Mouse (Mus musculus) C2C12 (cell line): ENCODE data around the gene Ltbp2. TPM values are rescaled to one million over a fixed set of nuclear protein-coding genes. Genes with fewer than 3 reads are reported as not detected.

Experiments
- H3K27me3 ChIP-seq: one replicate; pipeline ENCODE4 v1.6.1; 2011; ENCODE audit not compliant: control insufficient read depth, insufficient read depth, insufficient read length
- H3K36me3 ChIP-seq: one replicate; pipeline ENCODE4 v1.6.1; 2011; ENCODE audit not compliant: control insufficient read depth, insufficient read depth
- H3K4me3 ChIP-seq: one replicate; pipeline ENCODE4 v1.5.1; 2011; ENCODE audit warnings: mild to moderate bottlenecking, control low read depth; ENCODE audit not compliant: poor library complexity, insufficient read depth, severe bottlenecking
- H3K79me2 ChIP-seq: one replicate; pipeline ENCODE4 v1.6.1; 2011; ENCODE audit not compliant: control insufficient read depth, insufficient read depth
- H3K79me3 ChIP-seq: one replicate; pipeline ENCODE4 v1.6.1; 2011; ENCODE audit warnings: low read depth, control low read depth
- H3ac ChIP-seq: one replicate; pipeline ENCODE3; 2011; ENCODE audit warnings: low read depth; ENCODE audit not compliant: control insufficient read depth, insufficient read length
- CEBPB ChIP-seq: IDR thresholded peaks from one replicate; pipeline ENCODE4 v1.6.1; 2011; ENCODE audit warnings: low read depth, mild to moderate bottlenecking, control low read depth, moderate library complexity
- CTCF ChIP-seq: IDR thresholded peaks from one replicate; pipeline ENCODE4 v1.5.1; 2011; ENCODE audit not compliant: control insufficient read depth, insufficient read depth, insufficient read length
- FOSL1 ChIP-seq: IDR thresholded peaks from one replicate; pipeline ENCODE4 v1.8.0; 2011; ENCODE audit warnings: mild to moderate bottlenecking, low read length; ENCODE audit not compliant: poor library complexity, insufficient read depth, severe bottlenecking
- MAX ChIP-seq: IDR thresholded peaks from one replicate; pipeline ENCODE4 v1.6.1; 2011; ENCODE audit warnings: mild to moderate bottlenecking, control low read depth
- MYOD1 ChIP-seq: IDR thresholded peaks from one replicate; pipeline ENCODE4 v1.6.1; 2011; ENCODE audit warnings: low read depth; ENCODE audit not compliant: control insufficient read depth, insufficient read length
- MYOG ChIP-seq: IDR thresholded peaks from one replicate; pipeline ENCODE4 v1.6.1; 2011; ENCODE audit not compliant: control insufficient read depth, insufficient read length; ENCODE audit errors: extremely low read depth
- USF1 ChIP-seq: IDR thresholded peaks from one replicate; pipeline ENCODE4 v1.6.1; 2011; ENCODE audit warnings: low read depth, mild to moderate bottlenecking, control low read depth, moderate library complexity
- polyA plus RNA-seq: library from polyadenylated mRNA; unstranded; fragments of >200 nt; fragmentation: generic; extraction: Trizol; gene quantifications from one replicate; pipeline ENCODE4 v1.2.1, GENCODE M21; 2012; ENCODE audit warnings: missing spikeins

The Ltbp2 gene
- polyA plus RNA-seq, 1 experiment, result 49.5 TPM

DNA sequence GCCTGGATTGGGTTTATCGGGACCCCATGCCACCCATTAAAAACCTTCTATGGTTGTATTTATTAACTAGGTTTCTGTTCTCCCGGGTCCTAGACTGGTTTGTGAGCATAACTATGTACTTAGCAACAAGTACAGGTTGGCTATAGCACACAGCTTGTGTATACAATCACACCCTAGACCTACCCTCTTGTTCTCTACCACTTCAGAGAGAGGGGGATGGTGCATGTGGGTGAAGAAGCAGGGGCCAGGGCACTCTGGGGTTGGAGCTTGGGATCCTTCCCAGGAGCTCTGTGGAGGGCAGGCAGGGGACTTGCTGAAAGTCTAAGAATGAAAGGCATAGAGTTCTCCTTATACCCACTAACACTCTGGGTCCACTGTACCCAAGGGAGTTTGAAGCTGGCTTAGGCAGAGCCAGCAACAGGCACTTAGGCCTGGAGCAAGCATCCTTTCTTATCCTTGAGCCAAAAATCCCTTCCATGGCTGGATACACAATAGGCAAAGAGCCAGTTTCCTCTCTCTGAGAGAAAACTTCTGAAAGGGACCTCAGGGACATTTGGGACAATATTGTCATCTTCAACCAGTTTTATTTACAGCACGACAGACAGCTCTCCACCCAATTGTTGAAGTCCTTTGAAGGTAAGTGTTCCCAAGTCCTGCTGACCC is 61.5 kb downstream of the Ltbp2 start:
- Histone ChIP-seq H3K27me3 (no peaks in the 10 kb centered on the region), H3ac (no peak overlapping the region), H3K79me3 (no peaks in the 10 kb centered on the region), H3K79me2 (no peaks in the 10 kb centered on the region), H3K4me3 (no peak overlapping the region), H3K36me3 (peaks cover 7% of the 10 kb centered on the region)
- TF ChIP-seq FOSL1, result no peak
- TF ChIP-seq USF1, result no peak
- TF ChIP-seq CEBPB, result no peak
- TF ChIP-seq CTCF, result no peak
- TF ChIP-seq MAX, result no peak
- no peak for TF ChIP-seq MYOD1
- TF ChIP-seq MYOG, result no peak

- Histone ChIP-seq H3K4me3 (no peak overlapping the region), H3K27me3 (no peaks in the 10 kb centered on the region), H3K79me3 (no peaks in the 10 kb centered on the region), H3K79me2 (no peaks in the 10 kb centered on the region), H3ac (no peak overlapping the region), H3K36me3 (peaks cover 13% of the 10 kb centered on the region)
- TF ChIP-seq CTCF, result peak; percentile 63
- no peak for TF ChIP-seq MYOG
These were observed 62.6 kb downstream of the Ltbp2 start for GRCm38 (mm10) chr12:84813773-84814172.

DNA sequence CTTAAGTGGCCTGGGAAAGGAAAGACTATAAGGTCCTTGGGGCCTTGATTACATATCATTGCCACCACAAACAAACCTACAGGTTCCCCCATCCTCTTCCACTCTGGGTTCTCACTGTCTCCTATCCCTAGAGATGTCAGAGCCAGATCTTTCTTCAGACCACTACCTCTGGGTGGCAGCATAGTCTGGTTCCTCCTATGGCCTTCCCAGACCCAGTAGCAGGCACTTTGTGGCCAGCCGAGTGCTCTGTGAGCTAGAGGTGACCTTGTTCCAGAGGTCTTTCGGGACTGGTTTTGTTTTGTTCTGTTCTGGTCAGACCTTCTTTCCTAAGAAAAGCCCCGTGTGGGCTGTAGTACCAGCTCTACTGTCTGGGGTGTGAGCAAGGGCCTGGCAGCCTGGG is 64.3 kb downstream of the Ltbp2 start:
- Histone ChIP-seq H3K79me2 (no peaks in the 10 kb centered on the region), H3K27me3 (no peaks in the 10 kb centered on the region), H3K79me3 (no peaks in the 10 kb centered on the region), H3K4me3 (no peak overlapping the region), H3K36me3 (peaks cover 17% of the 10 kb centered on the region), H3ac (no peak overlapping the region)
- no peak for TF ChIP-seq MYOG
- peak; percentile 58 for TF ChIP-seq CTCF

DNA sequence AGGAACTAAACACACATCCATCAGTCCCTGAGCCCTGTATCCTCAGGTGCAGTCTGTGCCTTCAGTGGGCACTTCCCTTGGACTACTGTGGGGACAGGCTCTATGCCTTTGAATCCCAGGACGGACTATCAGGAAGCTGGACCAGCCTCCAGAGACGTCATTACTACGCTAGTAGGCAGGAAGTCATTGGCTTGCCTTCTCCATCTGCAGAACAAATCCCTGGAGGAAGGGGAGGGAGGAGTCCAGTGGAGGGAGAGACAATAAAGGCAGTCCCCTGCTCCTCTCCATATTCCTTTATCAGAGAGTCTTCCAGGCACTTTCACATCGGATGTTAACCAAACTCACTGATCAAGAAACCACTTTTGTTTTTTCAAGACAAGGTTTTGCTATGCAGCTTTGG is 64.8 kb downstream of the Ltbp2 start:
- Histone ChIP-seq H3K36me3 (peaks cover 22% of the 10 kb centered on the region), H3K4me3 (no peak overlapping the region), H3K79me3 (no peaks in the 10 kb centered on the region), H3K79me2 (no peaks in the 10 kb centered on the region), H3ac (no peak overlapping the region), H3K27me3 (no peaks in the 10 kb centered on the region)
- no peak for TF ChIP-seq CTCF
- no peak for TF ChIP-seq FOSL1
- no peak for TF ChIP-seq MYOG
- no peak for TF ChIP-seq CEBPB
- no peak for TF ChIP-seq MAX
- TF ChIP-seq MYOD1, result no peak
- no peak for TF ChIP-seq USF1

DNA sequence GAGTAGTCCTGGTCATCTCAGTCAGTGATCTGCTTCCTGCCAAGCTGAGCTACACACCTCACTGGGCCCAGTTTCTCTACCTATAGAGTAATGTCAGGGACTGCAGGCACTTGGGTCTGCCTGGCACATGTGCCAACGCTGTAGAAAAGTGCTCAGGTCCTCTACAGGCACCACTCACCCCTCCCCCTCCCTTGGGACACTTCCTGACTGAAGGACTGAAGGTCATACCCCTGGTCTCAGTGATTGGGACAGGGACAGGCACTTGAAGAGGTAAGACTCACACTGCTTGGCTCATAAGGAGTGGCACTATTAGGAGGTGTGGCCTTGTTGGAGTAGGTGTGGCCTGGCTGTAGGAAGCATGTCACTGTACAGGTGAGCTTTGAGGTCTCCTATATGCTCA is 65.5 kb downstream of the Ltbp2 start:
- H3K79me2 ChIP-seq, result no peaks in the 10 kb centered on the region
- H3K36me3 ChIP-seq, result peaks cover 25% of the 10 kb centered on the region
- H3K4me3 ChIP-seq, result no peak overlapping the region
- H3ac ChIP-seq, result no peak overlapping the region
- TF ChIP-seq CEBPB (no peak), MAX (no peak), MYOG (no peak), CTCF (no peak), FOSL1 (no peak), USF1 (no peak), MYOD1 (no peak)
- no peaks in the 10 kb centered on the region for H3K27me3 ChIP-seq
- no peaks in the 10 kb centered on the region for H3K79me3 ChIP-seq

- Histone ChIP-seq H3ac (no peak overlapping the region), H3K79me2 (no peaks in the 10 kb centered on the region), H3K4me3 (no peak overlapping the region), H3K27me3 (no peaks in the 10 kb centered on the region), H3K79me3 (no peaks in the 10 kb centered on the region), H3K36me3 (peaks cover 28% of the 10 kb centered on the region)
- TF ChIP-seq MAX, result no peak
- no peak for TF ChIP-seq USF1
- TF ChIP-seq CTCF, result no peak
- TF ChIP-seq CEBPB, result no peak
- TF ChIP-seq MYOG, result no peak
- no peak for TF ChIP-seq FOSL1
- TF ChIP-seq MYOD1, result no peak
These were observed 67.3 kb downstream of the Ltbp2 start for GRCm38 (mm10) chr12:84809033-84809432.
